Comparison of ENCODE assay signal across 17 mouse cellular contexts in genomic region chr11:8657493-8657892, GRCm38 (mm10). TPM values are rescaled to one million over a fixed set of nuclear protein-coding genes. Genes with fewer than 3 reads are reported as not detected.
DNase-seq lines count a peak whose midpoint lies in the region; ATAC-seq and TF ChIP-seq lines count a peak whose summit lies in the region.
"Had no signal": no experiment of that assay in that cellular context is flagged by ENCODE, and none has a peak within 500 bp of the region (broad histone marks: within the 10 kb centered on the region; RNA-seq: fewer than 3 reads in every experiment).

No protein-coding gene starts in this region.

- H3K4me3 ChIP-seq in kidney, postnatal 0 days (replicated peaks; ENCODE audit: low read depth, low read length) = no peak overlapping the region
- H3K4me3 ChIP-seq in embryonic facial prominence, embryonic 13.5 days = no peak overlapping the region
- H3K4me3 ChIP-seq in limb, embryonic 13.5 days = no peak overlapping the region
- H3K4me3 ChIP-seq in intestine, postnatal 0 days (ENCODE audit: low read depth, low read length) = no peak overlapping the region
- H3K4me3 ChIP-seq in left cerebral cortex, adult 2 months = no peak overlapping the region
- H3K4me3 ChIP-seq in midbrain, embryonic 14.5 days (replicated peaks; ENCODE audit: low read depth, low read length) = no peak overlapping the region
- H3K4me3 ChIP-seq: forebrain, embryonic 10.5 days; heart, embryonic 15.5 days; intestine, embryonic 15.5 days; neural tube, embryonic 13.5 days had no signal

- intact Hi-C loops in left cerebral cortex, adult 2 months (cut with DNase I) = no loop called here

- no peak for DNase-seq in kidney, postnatal 0 days (ENCODE audit: low spot score)
- DNase-seq in kidney, postnatal 36 days = no peak
- peak; percentile 71 for DNase-seq in brain, adult 2 months (ENCODE audit: low read depth, low spot score)
- no peak for DNase-seq in left cerebral cortex, adult 2 months (ENCODE audit: extremely low spot score in 1 of 2, low spot score in 2 of 2)
- no peak for DNase-seq in midbrain, embryonic 14.5 days
- DNase-seq: cerebellum, adult 18-20 months; kidney, postnatal 4 days; liver; lung, adult 18-20 months; right cerebral cortex, postnatal 25 days had no signal

- H3K9ac ChIP-seq in kidney, postnatal 0 days (ENCODE audit: low read depth, low read length) = no peak overlapping the region
- no peak overlapping the region for H3K9ac ChIP-seq in embryonic facial prominence, embryonic 13.5 days
- H3K9ac ChIP-seq in limb, embryonic 13.5 days = no peak overlapping the region
- H3K9ac ChIP-seq in intestine, postnatal 0 days (ENCODE audit: low read depth, low read length) = no peak overlapping the region
- H3K9ac ChIP-seq in midbrain, embryonic 14.5 days (replicated peaks; ENCODE audit: low read length) = no peak overlapping the region
- H3K9ac ChIP-seq: heart, embryonic 15.5 days; intestine, embryonic 15.5 days; neural tube, embryonic 13.5 days had no signal

- 89% methylated on average over 8 of the region's 8 CpGs for WGBS in kidney, postnatal 0 days
- 53% methylated on average over 8 of the region's 8 CpGs for WGBS in embryonic facial prominence, embryonic 13.5 days
- 71% methylated on average over 8 of the region's 8 CpGs for WGBS in limb, embryonic 13.5 days
- 70% methylated on average over 8 of the region's 8 CpGs for WGBS in intestine, postnatal 0 days
- WGBS in midbrain, embryonic 14.5 days = 95% methylated on average over 8 of the region's 8 CpGs

- 0 out of 2 replicates have a peak, but pooled peaks cover 5% of the 10 kb centered on the region for H3K36me3 ChIP-seq in kidney, postnatal 0 days (ENCODE audit: insufficient read depth, low read length)
- H3K36me3 ChIP-seq in embryonic facial prominence, embryonic 13.5 days = no peaks in the 10 kb centered on the region
- H3K36me3 ChIP-seq in limb, embryonic 13.5 days = 0 out of 2 replicates have a peak, but pooled peaks cover 9% of the 10 kb centered on the region
- H3K36me3 ChIP-seq in intestine, postnatal 0 days (ENCODE audit: control insufficient read depth, insufficient read depth) = peaks cover 5% of the 10 kb centered on the region; the same call in 1 of the 2 replicates
- no peaks in the 10 kb centered on the region for H3K36me3 ChIP-seq in midbrain, embryonic 14.5 days (ENCODE audit: control insufficient read depth, insufficient read depth, low read length)
- H3K36me3 ChIP-seq: heart, embryonic 15.5 days; neural tube, embryonic 13.5 days had no signal

- H3K4me2 ChIP-seq in kidney, postnatal 0 days (ENCODE audit: low read length) = no peak overlapping the region
- H3K4me2 ChIP-seq in embryonic facial prominence, embryonic 13.5 days = no peak overlapping the region
- peak overlapping the region; percentile 25 for H3K4me2 ChIP-seq in limb, embryonic 13.5 days (replicated peaks)
- no peak overlapping the region for H3K4me2 ChIP-seq in intestine, postnatal 0 days (replicated peaks; ENCODE audit: low read depth)
- no peak overlapping the region for H3K4me2 ChIP-seq in midbrain, embryonic 14.5 days (ENCODE audit: low read length)
- H3K4me2 ChIP-seq: heart, embryonic 15.5 days; neural tube, embryonic 13.5 days had no signal

- no peaks in the 10 kb centered on the region for H3K27me3 ChIP-seq in kidney, postnatal 0 days (ENCODE audit: insufficient read depth, low read length)
- H3K27me3 ChIP-seq in embryonic facial prominence, embryonic 13.5 days = no peaks in the 10 kb centered on the region
- H3K27me3 ChIP-seq in limb, embryonic 13.5 days = no peaks in the 10 kb centered on the region
- H3K27me3 ChIP-seq in intestine, postnatal 0 days (replicated peaks; ENCODE audit: control insufficient read depth, insufficient read depth, low read length) = no peaks in the 10 kb centered on the region
- H3K27me3 ChIP-seq in midbrain, embryonic 14.5 days (ENCODE audit: control insufficient read depth, insufficient read depth, low read length) = no peaks in the 10 kb centered on the region
- H3K27me3 ChIP-seq: heart, embryonic 15.5 days; intestine, embryonic 15.5 days had no signal

- H3K4me1 ChIP-seq in kidney, postnatal 0 days (replicated peaks; ENCODE audit: insufficient read depth, low read length) = peaks cover 39% of the 10 kb centered on the region
- peaks cover 85% of the 10 kb centered on the region for H3K4me1 ChIP-seq in embryonic facial prominence, embryonic 13.5 days
- H3K4me1 ChIP-seq in limb, embryonic 13.5 days = peaks cover 99% of the 10 kb centered on the region
- H3K4me1 ChIP-seq in intestine, postnatal 0 days (replicated peaks; ENCODE audit: control insufficient read depth, insufficient read depth, low read length) = peaks cover 22% of the 10 kb centered on the region; the same call in 1 of the 2 replicates
- peaks cover 4% of the 10 kb centered on the region; the same call in 1 of the 2 replicates for H3K4me1 ChIP-seq in midbrain, embryonic 14.5 days (ENCODE audit: control insufficient read depth, insufficient read depth, low read length)

- H3K27ac ChIP-seq in kidney, postnatal 0 days = peak overlapping the region; percentile 60; the same call in 1 of the 2 replicates
- peak overlapping the region; percentile 81 for H3K27ac ChIP-seq in embryonic facial prominence, embryonic 13.5 days
- peak overlapping the region; percentile 98 for H3K27ac ChIP-seq in limb, embryonic 13.5 days
- no peak overlapping the region for H3K27ac ChIP-seq in intestine, postnatal 0 days (ENCODE audit: low read depth, low read length)
- no peak overlapping the region for H3K27ac ChIP-seq in left cerebral cortex, adult 2 months
- no peak overlapping the region for H3K27ac ChIP-seq in midbrain, embryonic 14.5 days (replicated peaks; ENCODE audit: low read depth, low read length)
- H3K27ac ChIP-seq: forebrain, embryonic 10.5 days; heart, embryonic 15.5 days had no signal

- no peak for ATAC-seq in kidney, postnatal 0 days (replicated peaks; ENCODE audit: low FRiP score, low read depth)
- ATAC-seq in embryonic facial prominence, embryonic 13.5 days (ENCODE audit: insufficient number of reproducible peaks, insufficient read depth, low FRiP score, low TSS enrichment, low read depth) = no peak
- ATAC-seq in limb, embryonic 13.5 days (ENCODE audit: low FRiP score, low read depth) = no peak
- ATAC-seq in intestine, postnatal 0 days = no peak
- no peak for ATAC-seq in midbrain, embryonic 14.5 days (ENCODE audit: low FRiP score, low TSS enrichment)
- ATAC-seq: intestine, embryonic 15.5 days had no signal

- TF ChIP-seq CTCF in kidney, postnatal 0 days (IDR thresholded peaks at IDR 0.05; ENCODE audit: low read depth) = no peak
- TF ChIP-seq CTCF in intestine, postnatal 0 days (IDR thresholded peaks at IDR 0.05; ENCODE audit: low read depth) = no peak
- no peak for TF ChIP-seq CTCF in left cerebral cortex, adult 2 months (IDR thresholded peaks at IDR 0.05)

- H3K9me3 ChIP-seq in kidney, postnatal 0 days (replicated peaks; ENCODE audit: low read length) = no peaks in the 10 kb centered on the region
- H3K9me3 ChIP-seq in embryonic facial prominence, embryonic 13.5 days = peaks cover 4% of the 10 kb centered on the region; the same call in 1 of the 2 replicates
- H3K9me3 ChIP-seq in limb, embryonic 13.5 days = peaks cover 9% of the 10 kb centered on the region
- no peaks in the 10 kb centered on the region for H3K9me3 ChIP-seq in intestine, postnatal 0 days (ENCODE audit: control insufficient read depth)
- H3K9me3 ChIP-seq in midbrain, embryonic 14.5 days (ENCODE audit: control insufficient read depth, low read length) = no peaks in the 10 kb centered on the region
- H3K9me3 ChIP-seq: forebrain, embryonic 10.5 days; heart, embryonic 15.5 days; intestine, embryonic 15.5 days; neural tube, embryonic 13.5 days had no signal

RNA-seq across cellular contexts. Expression of gene Tns3, which starts 6.8 kb away (rescaled TPM):
- 17.6 and 18.2 TPM in 2 replicates for polyA plus RNA-seq in kidney, postnatal 0 days (2015; fragmentation: Nextera tagmentation; extraction: Ambion mirVana)
- 35.0 and 35.5 TPM in 2 replicates for polyA plus RNA-seq in embryonic facial prominence, embryonic 13.5 days (2015; fragmentation: Nextera tagmentation; extraction: Ambion mirVana)
- 42.9 and 45.3 TPM in 2 replicates for polyA plus RNA-seq in limb, embryonic 13.5 days (2015; fragmentation: Nextera tagmentation; extraction: Ambion mirVana)
- 10.5 and 11.4 TPM in 2 replicates for polyA plus RNA-seq in intestine, postnatal 0 days (2015; fragmentation: Nextera tagmentation; extraction: Ambion mirVana)
- 10 to 100 TPM; 33.6 to 40.1 TPM for total RNA-seq in left cerebral cortex, adult 2 months (2021)
- 3.8 and 4.4 TPM in 2 replicates for polyA plus RNA-seq in midbrain, embryonic 14.5 days (2014; fragmentation: Nextera tagmentation; extraction: Ambion mirVana)

Comparison
In these comparisons a context has a peak if more than half of its experiments do, and no peak if none do; other contexts are left out.
1. H3K27ac ChIP-seq: peak in kidney, postnatal 0 days (single experiment), embryonic facial prominence, embryonic 13.5 days (single experiment) and limb, embryonic 13.5 days (single experiment); none in intestine, postnatal 0 days (single experiment), left cerebral cortex, adult 2 months (single experiment) and midbrain, embryonic 14.5 days (single experiment).